Mouse (Mus musculus) A20 (cell line): ENCODE measurements around the gene Efcab10.

Experiments used
- DNase-seq: peaks from one replicate; pipeline ENCODE4 v3.0.0-alpha.2; 2011; ENCODE audit warnings: low read depth, low spot score

The Efcab10 gene

GRCm38 (mm10) chr12:33394804-33395623 lies at the start of gene Efcab10:
Efcab10 (plus strand) TSS chr12:33394854.
- DNase-seq: no peak

GRCm38 (mm10) chr12:33344970-33345772 lies 49.5 kb upstream of the Efcab10 start:
- DNase-seq: no peak

- DNase-seq: no peak
Measured at GRCm38 (mm10) chr12:33345773-33346435, 48.8 kb upstream of the Efcab10 start.

- DNase-seq: no peak
Measured at GRCm38 (mm10) chr12:33352671-33353070, 42.0 kb upstream of the Efcab10 start.

- DNase-seq: no peak
Measured at GRCm38 (mm10) chr12:33358345-33358744, 36.3 kb upstream of the Efcab10 start.

GRCm38 (mm10) chr12:33359209-33359608 lies 35.4 kb upstream of the Efcab10 start:
- no peak for DNase-seq

GRCm38 (mm10) chr12:33359878-33360482 lies 34.7 kb upstream of the Efcab10 start:
- DNase-seq: no peak

GRCm38 (mm10) chr12:33360729-33361128 lies 33.9 kb upstream of the Efcab10 start:
- no peak for DNase-seq

- DNase-seq: no peak
Measured at GRCm38 (mm10) chr12:33364511-33364910, 30.1 kb upstream of the Efcab10 start.

GRCm38 (mm10) chr12:33365133-33365532 lies 29.5 kb upstream of the Efcab10 start:
- no peak for DNase-seq

- DNase-seq: no peak
Measured at GRCm38 (mm10) chr12:33369555-33369954, 25.1 kb upstream of the Efcab10 start.

- DNase-seq: peak; percentile 86
Measured at GRCm38 (mm10) chr12:33379624-33380445, 14.8 kb upstream of the Efcab10 start.

GRCm38 (mm10) chr12:33388842-33389241 lies 5.8 kb upstream of the Efcab10 start:
- DNase-seq: peak; percentile 59

GRCm38 (mm10) chr12:33390844-33391560 lies 3.7 kb upstream of the Efcab10 start:
- no peak for DNase-seq

GRCm38 (mm10) chr12:33403265-33403693 lies 8.6 kb downstream of the Efcab10 start:
- DNase-seq: peak; percentile 50

- DNase-seq: no peak
Measured at GRCm38 (mm10) chr12:33404996-33405395, 10.3 kb downstream of the Efcab10 start.

GRCm38 (mm10) chr12:33405398-33406026 lies 10.9 kb downstream of the Efcab10 start:
- DNase-seq: no peak

GRCm38 (mm10) chr12:33411580-33412151 lies 17.0 kb downstream of the Efcab10 start:
- DNase-seq: peak; percentile 27

- DNase-seq: peak; percentile 55
Measured at GRCm38 (mm10) chr12:33424329-33424728, 29.7 kb downstream of the Efcab10 start.
